Mouse (Mus musculus): ENCODE measurements around the gene Dpf1. TPM values are rescaled to one million over a fixed set of nuclear protein-coding genes. Genes with fewer than 3 reads are reported as not detected.

Dpf1 gene
- total RNA-seq, 2 experiments from 2014 or later, result 3.4 to 3.8 TPM

GRCm38 (mm10) chr7:29288942-29289638 is 14.7 kb upstream of the Dpf1 start, which contains the start of gene Ppp1r14a:
Gene Ppp1r14a, plus strand, starts transcription at chr7:29289308.
- peak; percentile 88 for DNase-seq

GRCm38 (mm10) chr7:29289856-29290255 is 13.9 kb upstream of the Dpf1 start:
- no peak for DNase-seq

- no peak for DNase-seq
Measured at GRCm38 (mm10) chr7:29290691-29291485, 12.9 kb upstream of the Dpf1 start.

GRCm38 (mm10) chr7:29291616-29292457 is 11.9 kb upstream of the Dpf1 start:
- no peak for DNase-seq

- DNase-seq, result no peak
Measured at GRCm38 (mm10) chr7:29292458-29293098, 11.2 kb upstream of the Dpf1 start.

GRCm38 (mm10) chr7:29293131-29294065 is 10.4 kb upstream of the Dpf1 start:
- DNase-seq, result peak; percentile 57

GRCm38 (mm10) chr7:29294111-29294761 is 9.5 kb upstream of the Dpf1 start:
- DNase-seq, result no peak

GRCm38 (mm10) chr7:29295861-29296647 is 7.7 kb upstream of the Dpf1 start:
- DNase-seq, result no peak

- DNase-seq, result no peak
Measured at GRCm38 (mm10) chr7:29296998-29297397, 6.8 kb upstream of the Dpf1 start.

GRCm38 (mm10) chr7:29301127-29301566 is 2.6 kb upstream of the Dpf1 start:
- DNase-seq, result peak; percentile 83

- no peak for DNase-seq
Measured at GRCm38 (mm10) chr7:29302641-29303040, 1.1 kb upstream of the Dpf1 start.

- no peak for DNase-seq
Measured at GRCm38 (mm10) chr7:29304463-29305262, 912 bp downstream of the Dpf1 start.

GRCm38 (mm10) chr7:29305263-29305988 is 1.7 kb downstream of the Dpf1 start:
- DNase-seq, result no peak

GRCm38 (mm10) chr7:29306108-29306507 is 2.4 kb downstream of the Dpf1 start:
- no peak for DNase-seq

GRCm38 (mm10) chr7:29306619-29307018 is 2.9 kb downstream of the Dpf1 start:
- no peak for DNase-seq

GRCm38 (mm10) chr7:29307350-29308104 is 3.8 kb downstream of the Dpf1 start:
- peak; percentile 94 for DNase-seq

- peak; percentile 55 for DNase-seq
Measured at GRCm38 (mm10) chr7:29309221-29309721, 5.5 kb downstream of the Dpf1 start.

Measured in gastrocnemius, postnatal 10 days (tissue).